Mouse (Mus musculus) ES-E14 (cell line): ENCODE data around the gene Frs3.

Experiments used
- HCFC1 ChIP-seq: IDR thresholded peaks from 2 replicates; pipeline ENCODE4 v1.6.1; 2012; ENCODE audit warnings: low read length, inconsistent platforms, borderline replicate concordance; ENCODE audit not compliant: insufficient read depth
- MAFK ChIP-seq: IDR thresholded peaks from 2 replicates; pipeline ENCODE4 v1.6.1; 2014; ENCODE audit warnings: mild to moderate bottlenecking, low read depth, low read length, inconsistent platforms; ENCODE audit not compliant: insufficient read depth
- ZNF384 ChIP-seq: IDR thresholded peaks from 2 replicates; pipeline ENCODE4 v1.6.1; 2012; ENCODE audit warnings: low read depth, low read length, inconsistent platforms

DNA sequence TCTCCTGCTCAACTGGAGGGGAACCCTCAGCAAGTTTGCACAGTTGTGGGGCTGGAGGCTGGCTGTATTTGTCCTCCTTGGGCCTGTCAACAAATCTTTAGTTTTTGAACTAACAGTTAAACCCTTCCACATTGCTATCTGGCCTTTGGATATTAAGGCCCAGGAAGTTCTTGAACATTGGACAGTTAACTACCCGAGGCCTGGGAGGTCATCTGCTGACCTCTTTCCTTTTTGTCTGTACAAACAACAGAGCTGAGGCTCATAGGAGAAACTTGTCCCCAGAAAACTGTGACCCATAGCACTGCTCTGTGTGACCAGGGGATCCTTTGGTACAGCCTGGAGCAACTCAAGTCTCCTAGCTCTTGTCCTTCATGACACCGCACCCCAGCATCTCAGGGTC lies 10.2 kb downstream of the Frs3 start:
- TF ChIP-seq HCFC1, result no peak
- no peak for TF ChIP-seq MAFK
- TF ChIP-seq ZNF384, result no peak
